Mouse (Mus musculus): ENCODE measurements around the gene Vipr1.

DNA sequence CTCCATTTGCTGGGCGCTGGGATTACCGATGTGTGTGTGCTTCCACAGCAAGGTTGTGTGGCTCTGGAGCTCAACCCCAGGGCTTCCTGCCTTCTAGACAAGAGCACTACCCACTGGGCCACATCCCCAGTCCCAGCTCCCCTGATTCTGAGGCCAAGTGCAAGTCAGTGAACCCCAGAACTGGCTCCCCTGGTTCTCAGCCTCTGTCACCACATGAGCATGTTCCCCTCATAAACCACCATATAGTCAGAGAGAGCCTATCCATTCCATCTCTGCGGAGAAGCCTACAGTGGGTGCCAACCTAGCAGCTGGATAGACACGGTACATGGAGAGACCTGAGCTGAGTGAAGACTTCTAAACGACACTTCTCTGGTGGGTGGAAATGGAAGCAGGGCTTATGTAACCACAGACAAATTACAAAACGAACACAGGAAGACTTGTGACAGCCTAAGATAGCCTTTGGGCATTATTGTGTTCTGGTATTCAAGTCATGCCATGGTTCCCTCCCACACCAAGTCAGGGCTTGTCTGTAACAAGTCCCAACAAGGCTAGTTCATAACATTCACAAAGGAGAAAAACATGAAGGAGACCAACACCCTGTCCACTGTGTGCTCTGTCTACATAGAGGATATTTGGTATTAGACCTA, 63.6 kb downstream of the Vipr1 start:
- TF ChIP-seq CTCF (conservative IDR thresholded peaks at IDR 0.05; ENCODE audit: insufficient read depth, insufficient read length, low read depth, low read length), result no peak
- no peak for TF ChIP-seq POLR2A (IDR thresholded peaks at IDR 0.05; ENCODE audit: low read depth, low read length)
